Mouse (Mus musculus): ENCODE data around the gene Fam98c.

The Fam98c gene

GRCm38 (mm10) chr7:29108992-29109955 is 46.8 kb downstream of the Fam98c start:
- DNase-seq (ENCODE audit: low read depth, low spot score), result no peak
